Mouse (Mus musculus) kidney, adult 2 months (tissue): ENCODE measurements around the gene Pmf1. TPM values are rescaled to one million over a fixed set of nuclear protein-coding genes. Genes with fewer than 3 reads are reported as not detected.

Experiments
- DNase-seq: peaks from one replicate; pipeline ENCODE4 v3.0.0; 2021
- H3K27ac ChIP-seq: fragments of 200-500 bp; 2 replicates; pipeline ENCODE4 v1.5.1; 2012; ENCODE audit warnings: low read depth, low read length, control low read depth, inconsistent platforms; ENCODE audit not compliant: insufficient read depth
- H3K27me3 ChIP-seq: fragments of 200-500 bp; replicated peaks from 2 replicates; pipeline ENCODE4 v1.6.1; 2012; ENCODE audit warnings: mild to moderate bottlenecking, moderate library complexity, low read length, inconsistent platforms; ENCODE audit not compliant: control insufficient read depth, insufficient read depth
- H3K36me3 ChIP-seq: fragments of 200-500 bp; 2 replicates; pipeline ENCODE4 v1.6.1; 2012; ENCODE audit warnings: mild to moderate bottlenecking, moderate library complexity, low read length, inconsistent platforms; ENCODE audit not compliant: control insufficient read depth, insufficient read depth
- H3K4me1 ChIP-seq: fragments of 200-500 bp; 2 replicates; pipeline ENCODE4 v1.6.1; 2011; ENCODE audit warnings: low read length; ENCODE audit not compliant: control insufficient read depth, insufficient read depth
- H3K4me3 ChIP-seq: fragments of 200-500 bp; 2 replicates; pipeline ENCODE4 v1.5.1; 2011; ENCODE audit warnings: mild to moderate bottlenecking, low read depth, low read length, control low read depth; ENCODE audit not compliant: insufficient read depth
- CTCF ChIP-seq: fragments of 200-500 bp; conservative IDR thresholded peaks from 2 replicates; pipeline ENCODE4 v1.5.1; 2011; ENCODE audit warnings: low read depth, mild to moderate bottlenecking, control low read depth, low read length, moderate library complexity, mixed read lengths; ENCODE audit not compliant: insufficient read depth, insufficient read length
- POLR2A ChIP-seq: fragments of 200-500 bp; IDR thresholded peaks from one replicate; pipeline ENCODE4 v1.6.1; 2011; ENCODE audit warnings: low read depth, low read length, control low read depth
- WGBS: fragments of 180-500 bp; shearing (Covaris S2); methylation state at CpG from one replicate; pipeline ENCODE4 v1.1.7; 2018; 5-methylcytosine and 5-hydroxymethylcytosine counted together
- polyA plus RNA-seq: library from polyadenylated mRNA; depleted of rRNA; stranded (reverse); fragments of >200 nt; gene quantifications from 2 replicates; pipeline ENCODE4 v1.2.3, GENCODE M21; 2012

Gene Pmf1
- polyA plus RNA-seq, 1 experiment = 33.9 TPM

GRCm38 (mm10) chr3:88424605-88425329 lies 14.6 kb upstream of the Pmf1 start, which contains the start of gene Slc25a44:
Gene Slc25a44, minus strand, starts transcription at chr3:88425139.
- H3K27me3 ChIP-seq = no peaks in the 10 kb centered on the region
- H3K36me3 ChIP-seq = no peaks in the 10 kb centered on the region
- peak within 1 kb of the TSS; percentile 79 for H3K27ac ChIP-seq
- peak; percentile 99 for DNase-seq
- TF ChIP-seq POLR2A = peak; percentile 80
- no peak for TF ChIP-seq CTCF
- H3K4me1 ChIP-seq = peaks cover 23% of the 10 kb centered on the region
- under 1% methylated on average over 35 of the region's 35 CpGs for WGBS
- H3K4me3 ChIP-seq = peak within 1 kb of the TSS; percentile 95

GRCm38 (mm10) chr3:88422020-88422720 lies 12.0 kb upstream of the Pmf1 start:
- no peak for TF ChIP-seq POLR2A
- TF ChIP-seq CTCF = 0 out of 2 replicates have a peak, but pooled peaks have one; percentile 27
- H3K4me1 ChIP-seq = peaks cover 23% of the 10 kb centered on the region
- H3K36me3 ChIP-seq = no peaks in the 10 kb centered on the region
- 40% methylated on average over 9 of the region's 9 CpGs for WGBS
- DNase-seq = peak; percentile 82
- H3K4me3 ChIP-seq = no peak overlapping the region
- no peak overlapping the region for H3K27ac ChIP-seq
- H3K27me3 ChIP-seq = no peaks in the 10 kb centered on the region

GRCm38 (mm10) chr3:88420771-88421170 lies 10.6 kb upstream of the Pmf1 start:
- H3K36me3 ChIP-seq = no peaks in the 10 kb centered on the region

GRCm38 (mm10) chr3:88418016-88418415 lies 7.9 kb upstream of the Pmf1 start:
- H3K36me3 ChIP-seq = no peaks in the 10 kb centered on the region; the same call in 1 of the 2 replicates
- no peak overlapping the region for H3K4me3 ChIP-seq
- H3K4me1 ChIP-seq = peaks cover 13% of the 10 kb centered on the region
- no peak for DNase-seq
- no peak overlapping the region for H3K27ac ChIP-seq
- H3K27me3 ChIP-seq = no peaks in the 10 kb centered on the region
- TF ChIP-seq CTCF (no peak), POLR2A (no peak)
- 70% methylated on average over 6 of the region's 6 CpGs for WGBS

More at GRCm38 (mm10) chr3:88420771-88421170, 10.6 kb upstream of the Pmf1 start:
- peak; percentile 34 for DNase-seq
- peaks cover 22% of the 10 kb centered on the region for H3K4me1 ChIP-seq
- WGBS = 67% methylated on average over 19 of the region's 19 CpGs
- TF ChIP-seq CTCF (no peak), POLR2A (no peak)
- H3K27ac ChIP-seq = no peak overlapping the region
- H3K4me3 ChIP-seq = no peak overlapping the region
- H3K27me3 ChIP-seq = no peaks in the 10 kb centered on the region

GRCm38 (mm10) chr3:88415668-88416067 lies 5.5 kb upstream of the Pmf1 start:
- H3K27ac ChIP-seq = no peak overlapping the region
- no peak for DNase-seq
- H3K36me3 ChIP-seq = no peaks in the 10 kb centered on the region; the same call in 1 of the 2 replicates
- H3K4me3 ChIP-seq = no peak overlapping the region
- H3K4me1 ChIP-seq = peaks cover 2% of the 10 kb centered on the region; the same call in 1 of the 2 replicates
- H3K27me3 ChIP-seq = no peaks in the 10 kb centered on the region
- 75% methylated on average over 4 of the region's 4 CpGs for WGBS
- TF ChIP-seq POLR2A (no peak), CTCF (no peak)

GRCm38 (mm10) chr3:88412636-88413035 lies 2.5 kb upstream of the Pmf1 start:
- TF ChIP-seq CTCF = no peak
- no peak for TF ChIP-seq POLR2A
- H3K4me1 ChIP-seq = peaks cover 5% of the 10 kb centered on the region; the same call in 1 of the 2 replicates
- H3K27ac ChIP-seq = no peak overlapping the region
- H3K4me3 ChIP-seq = no peak overlapping the region
- DNase-seq = no peak
- H3K27me3 ChIP-seq = no peaks in the 10 kb centered on the region
- no peaks in the 10 kb centered on the region; the same call in 1 of the 2 replicates for H3K36me3 ChIP-seq
- WGBS = 88% methylated on average over 11 of the region's 11 CpGs

GRCm38 (mm10) chr3:88411681-88412080 lies 1.6 kb upstream of the Pmf1 start:
- 73% methylated on average over 4 of the region's 4 CpGs for WGBS
- H3K36me3 ChIP-seq = no peaks in the 10 kb centered on the region; the same call in 1 of the 2 replicates
- no peaks in the 10 kb centered on the region for H3K27me3 ChIP-seq
- no peak for DNase-seq
- H3K4me3 ChIP-seq = no peak overlapping the region
- H3K27ac ChIP-seq = no peak overlapping the region
- TF ChIP-seq CTCF (no peak), POLR2A (no peak)
- peaks cover 5% of the 10 kb centered on the region; the same call in 1 of the 2 replicates for H3K4me1 ChIP-seq
